Mouse (Mus musculus): ENCODE data around the gene Ece1. TPM values are rescaled to one million over a fixed set of nuclear protein-coding genes. Genes with fewer than 3 reads are reported as not detected.

The Ece1 gene
- polyA plus RNA-seq, 1 experiment: 65.4 TPM

GRCm38 (mm10) chr4:137942782-137943486 is 80.9 kb downstream of the Ece1 start:
- H3K4me3 ChIP-seq (ENCODE audit: insufficient read depth, low read length): no peak overlapping the region
- H3K27ac ChIP-seq (ENCODE audit: insufficient read depth, low read length): no peak overlapping the region
- TF ChIP-seq CTCF (IDR thresholded peaks at IDR 0.05; ENCODE audit: borderline replicate concordance, insufficient read depth, low read length): no peak
- no peak for TF ChIP-seq POLR2A (IDR thresholded peaks at IDR 0.05; ENCODE audit: low read depth, low read length)
- H3K4me1 ChIP-seq (ENCODE audit: control insufficient read depth, insufficient read depth, low read length): peaks cover 8% of the 10 kb centered on the region; the same call in 1 of the 2 replicates

- H3K27ac ChIP-seq (ENCODE audit: insufficient read depth, low read length): no peak overlapping the region
- peaks cover 8% of the 10 kb centered on the region; the same call in 1 of the 2 replicates for H3K4me1 ChIP-seq (ENCODE audit: control insufficient read depth, insufficient read depth, low read length)
- TF ChIP-seq CTCF (IDR thresholded peaks at IDR 0.05; ENCODE audit: borderline replicate concordance, insufficient read depth, low read length) (no peak), POLR2A (IDR thresholded peaks at IDR 0.05; ENCODE audit: low read depth, low read length) (no peak)
- H3K4me3 ChIP-seq (ENCODE audit: insufficient read depth, low read length): no peak overlapping the region
These were observed 81.5 kb downstream of the Ece1 start for GRCm38 (mm10) chr4:137943540-137943939.

GRCm38 (mm10) chr4:137945376-137945775 is 83.3 kb downstream of the Ece1 start:
- Histone ChIP-seq H3K4me1 (ENCODE audit: control insufficient read depth, insufficient read depth, low read length) (peaks cover 8% of the 10 kb centered on the region; the same call in 1 of the 2 replicates), H3K4me3 (ENCODE audit: insufficient read depth, low read length) (no peak overlapping the region), H3K27ac (ENCODE audit: insufficient read depth, low read length) (no peak overlapping the region)
- peak; percentile 34; the same call in 1 of the 2 replicates for TF ChIP-seq CTCF (IDR thresholded peaks at IDR 0.05; ENCODE audit: borderline replicate concordance, insufficient read depth, low read length)
- TF ChIP-seq POLR2A (IDR thresholded peaks at IDR 0.05; ENCODE audit: low read depth, low read length): no peak

- Histone ChIP-seq H3K4me1 (ENCODE audit: control insufficient read depth, insufficient read depth, low read length) (peaks cover 8% of the 10 kb centered on the region; the same call in 1 of the 2 replicates), H3K27ac (ENCODE audit: insufficient read depth, low read length) (no peak overlapping the region), H3K4me3 (ENCODE audit: insufficient read depth, low read length) (no peak overlapping the region)
- TF ChIP-seq CTCF (IDR thresholded peaks at IDR 0.05; ENCODE audit: borderline replicate concordance, insufficient read depth, low read length): no peak
- TF ChIP-seq POLR2A (IDR thresholded peaks at IDR 0.05; ENCODE audit: low read depth, low read length): no peak
These were observed 84.4 kb downstream of the Ece1 start for GRCm38 (mm10) chr4:137946419-137946818.

- Histone ChIP-seq H3K4me1 (ENCODE audit: control insufficient read depth, insufficient read depth, low read length) (peaks cover 8% of the 10 kb centered on the region), H3K4me3 (ENCODE audit: insufficient read depth, low read length) (no peak overlapping the region), H3K27ac (ENCODE audit: insufficient read depth, low read length) (no peak overlapping the region)
- TF ChIP-seq POLR2A (IDR thresholded peaks at IDR 0.05; ENCODE audit: low read depth, low read length): no peak
- TF ChIP-seq CTCF (IDR thresholded peaks at IDR 0.05; ENCODE audit: borderline replicate concordance, insufficient read depth, low read length): peak; percentile 51; the same call in 1 of the 2 replicates
These were observed 90.8 kb downstream of the Ece1 start for GRCm38 (mm10) chr4:137952840-137953239.

- TF ChIP-seq POLR2A (IDR thresholded peaks at IDR 0.05; ENCODE audit: low read depth, low read length): no peak
- TF ChIP-seq CTCF (IDR thresholded peaks at IDR 0.05; ENCODE audit: borderline replicate concordance, insufficient read depth, low read length): no peak
These were observed 92.1 kb downstream of the Ece1 start for GRCm38 (mm10) chr4:137954184-137954583.

GRCm38 (mm10) chr4:137954926-137955396 is 92.9 kb downstream of the Ece1 start:
- Histone ChIP-seq H3K4me1 (ENCODE audit: control insufficient read depth, insufficient read depth, low read length) (peaks cover 8% of the 10 kb centered on the region), H3K27ac (ENCODE audit: insufficient read depth, low read length) (peak overlapping the region; percentile 83), H3K4me3 (ENCODE audit: insufficient read depth, low read length) (no peak overlapping the region)
- TF ChIP-seq POLR2A (IDR thresholded peaks at IDR 0.05; ENCODE audit: low read depth, low read length) (0 out of 2 replicates have a peak, but pooled peaks have one; percentile 19), CTCF (IDR thresholded peaks at IDR 0.05; ENCODE audit: borderline replicate concordance, insufficient read depth, low read length) (no peak)

More at GRCm38 (mm10) chr4:137954184-137954583, 92.1 kb downstream of the Ece1 start:
- Histone ChIP-seq H3K4me1 (ENCODE audit: control insufficient read depth, insufficient read depth, low read length) (peaks cover 8% of the 10 kb centered on the region), H3K27ac (ENCODE audit: insufficient read depth, low read length) (peak overlapping the region; percentile 75), H3K4me3 (ENCODE audit: insufficient read depth, low read length) (no peak overlapping the region)

GRCm38 (mm10) chr4:137956260-137956659 is 94.2 kb downstream of the Ece1 start:
- peaks cover 8% of the 10 kb centered on the region for H3K4me1 ChIP-seq (ENCODE audit: control insufficient read depth, insufficient read depth, low read length)
- no peak overlapping the region for H3K27ac ChIP-seq (ENCODE audit: insufficient read depth, low read length)
- H3K4me3 ChIP-seq (ENCODE audit: insufficient read depth, low read length): no peak overlapping the region
- TF ChIP-seq CTCF (IDR thresholded peaks at IDR 0.05; ENCODE audit: borderline replicate concordance, insufficient read depth, low read length) (no peak), POLR2A (IDR thresholded peaks at IDR 0.05; ENCODE audit: low read depth, low read length) (no peak)

- Histone ChIP-seq H3K27ac (ENCODE audit: insufficient read depth, low read length) (no peak overlapping the region), H3K4me1 (ENCODE audit: control insufficient read depth, insufficient read depth, low read length) (peaks cover 6% of the 10 kb centered on the region), H3K4me3 (ENCODE audit: insufficient read depth, low read length) (no peak overlapping the region)
- TF ChIP-seq POLR2A (IDR thresholded peaks at IDR 0.05; ENCODE audit: low read depth, low read length): no peak
- peak; percentile 25; the same call in 1 of the 2 replicates for TF ChIP-seq CTCF (IDR thresholded peaks at IDR 0.05; ENCODE audit: borderline replicate concordance, insufficient read depth, low read length)
These were observed 98.0 kb downstream of the Ece1 start for GRCm38 (mm10) chr4:137959889-137960665.

All from embryonic fibroblast, embryonic 13.5 days (primary cell).